ENCODE assay signal across 19 mouse cellular contexts in the genomic region with DNA sequence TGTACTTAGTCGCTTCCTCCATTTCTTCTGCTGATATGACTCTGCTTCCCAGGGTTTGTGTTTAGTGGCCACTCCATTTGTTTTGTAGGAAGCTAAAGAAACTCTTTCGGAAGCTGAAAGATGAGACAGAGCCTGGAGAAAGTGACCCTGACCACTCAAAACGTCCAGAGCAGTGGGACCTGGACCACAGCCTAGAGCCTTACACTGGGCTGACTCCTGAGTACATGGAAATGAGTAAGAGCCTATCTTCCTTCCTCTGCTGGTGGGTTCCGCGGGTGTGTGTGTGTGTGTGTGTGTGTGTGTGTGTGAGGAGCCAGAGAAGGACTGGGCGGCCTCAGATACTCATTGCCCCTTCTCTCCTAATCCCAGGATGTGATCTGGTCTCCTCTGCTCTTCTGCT.
A peak's percentile ranks its signal among the peaks of the same experiment; 100 is the strongest.
DNase-seq lines count a peak whose midpoint lies in the region; ATAC-seq lines count a peak whose summit lies in the region.
"Had no signal": no experiment of that assay in that cellular context is flagged by ENCODE, and none has a peak within 500 bp of the region (broad histone marks: within the 10 kb centered on the region; RNA-seq: fewer than 3 reads in every experiment).

No protein-coding gene starts in this region.

- H3K4me1 ChIP-seq in midbrain, embryonic 11.5 days (ENCODE audit: control insufficient read depth, insufficient read depth, low read length): no peaks in the 10 kb centered on the region
- no peaks in the 10 kb centered on the region for H3K4me1 ChIP-seq in midbrain, embryonic 14.5 days (ENCODE audit: control insufficient read depth, insufficient read depth, low read length)
- H3K4me1 ChIP-seq in intestine, embryonic 16.5 days (ENCODE audit: control insufficient read depth, insufficient read depth, low read length): no peaks in the 10 kb centered on the region
- H3K4me1 ChIP-seq: hindbrain, embryonic 13.5 days; lung, embryonic 15.5 days; midbrain, embryonic 10.5 days had no signal

- H3K9ac ChIP-seq in midbrain, embryonic 11.5 days (ENCODE audit: low read length): no peak overlapping the region
- H3K9ac ChIP-seq in midbrain, embryonic 14.5 days (replicated peaks; ENCODE audit: low read length): no peak overlapping the region
- no peak overlapping the region for H3K9ac ChIP-seq in intestine, embryonic 16.5 days (ENCODE audit: low read depth, low read length)
- H3K9ac ChIP-seq: hindbrain, embryonic 13.5 days; lung, embryonic 15.5 days had no signal

- H3K4me3 ChIP-seq in midbrain, embryonic 11.5 days (ENCODE audit: low read depth, low read length): no peak overlapping the region
- H3K4me3 ChIP-seq in midbrain, embryonic 14.5 days (replicated peaks; ENCODE audit: low read depth, low read length): no peak overlapping the region
- no peak overlapping the region for H3K4me3 ChIP-seq in intestine, embryonic 16.5 days (ENCODE audit: low read length)
- H3K4me3 ChIP-seq: erythroblast, embryonic 14.5 days; hindbrain, embryonic 13.5 days; limb, embryonic 10.5 days; lung, embryonic 15.5 days; midbrain, embryonic 10.5 days; myocyte had no signal

- no peak for ATAC-seq in midbrain, embryonic 11.5 days (ENCODE audit: low FRiP score)
- ATAC-seq in midbrain, embryonic 14.5 days (ENCODE audit: low FRiP score, low TSS enrichment): no peak
- no peak for ATAC-seq in intestine, embryonic 16.5 days
- ATAC-seq: intestine, postnatal 0 days had no signal

- peak; percentile 31 for DNase-seq in heart, adult 8-10 months (ENCODE audit: low spot score)
- DNase-seq in heart, postnatal 25 days (ENCODE audit: low spot score): no peak
- peak; percentile 75 for DNase-seq in midbrain, embryonic 11.5 days (ENCODE audit: low spot score, missing footprints)
- DNase-seq in midbrain, embryonic 14.5 days: no peak
- DNase-seq in kidney, adult 8-10 months: peak; percentile 34 to 36
- DNase-seq in frontal cortex, postnatal 10 days (ENCODE audit: low spot score in 2 of 2): no peak
- no peak for DNase-seq in thymus, postnatal 4 days
- DNase-seq: B cell, adult 2 months; cerebellum, adult 8-10 months; embryo, embryonic 11 days; right cerebral cortex, postnatal 25 days had no signal

- no peaks in the 10 kb centered on the region for H3K27me3 ChIP-seq in midbrain, embryonic 11.5 days (ENCODE audit: control insufficient read depth, insufficient read depth, low read length)
- H3K27me3 ChIP-seq in midbrain, embryonic 14.5 days (ENCODE audit: control insufficient read depth, insufficient read depth, low read length): no peaks in the 10 kb centered on the region
- no peaks in the 10 kb centered on the region for H3K27me3 ChIP-seq in intestine, embryonic 16.5 days (replicated peaks; ENCODE audit: control insufficient read depth, insufficient read depth, low read length)
- H3K27me3 ChIP-seq: hindbrain, embryonic 13.5 days; lung, embryonic 15.5 days had no signal

- no peaks in the 10 kb centered on the region for H3K36me3 ChIP-seq in midbrain, embryonic 11.5 days (ENCODE audit: control insufficient read depth, insufficient read depth, low read length)
- H3K36me3 ChIP-seq in midbrain, embryonic 14.5 days (ENCODE audit: control insufficient read depth, insufficient read depth, low read length): no peaks in the 10 kb centered on the region
- H3K36me3 ChIP-seq in intestine, embryonic 16.5 days (ENCODE audit: control insufficient read depth, insufficient read depth, low read length): no peaks in the 10 kb centered on the region
- H3K36me3 ChIP-seq: hindbrain, embryonic 13.5 days; limb, embryonic 10.5 days; lung, embryonic 15.5 days; midbrain, embryonic 10.5 days had no signal

- no peaks in the 10 kb centered on the region for H3K9me3 ChIP-seq in midbrain, embryonic 11.5 days (ENCODE audit: control insufficient read depth, low read length)
- H3K9me3 ChIP-seq in midbrain, embryonic 14.5 days (ENCODE audit: control insufficient read depth, low read length): no peaks in the 10 kb centered on the region
- H3K9me3 ChIP-seq in intestine, embryonic 16.5 days (ENCODE audit: control insufficient read depth, low read length): no peaks in the 10 kb centered on the region
- H3K9me3 ChIP-seq: hindbrain, embryonic 13.5 days; limb, embryonic 10.5 days; lung, embryonic 15.5 days; midbrain, embryonic 10.5 days had no signal

- intact Hi-C loops in heart, postnatal 25 days (cut with DNase I): no loop called here

- no peak overlapping the region for H3K27ac ChIP-seq in midbrain, embryonic 11.5 days (ENCODE audit: low read depth, low read length)
- H3K27ac ChIP-seq in midbrain, embryonic 14.5 days (replicated peaks; ENCODE audit: low read depth, low read length): no peak overlapping the region
- no peak overlapping the region for H3K27ac ChIP-seq in intestine, embryonic 16.5 days (ENCODE audit: low read length)
- H3K27ac ChIP-seq: hindbrain, embryonic 13.5 days; limb, embryonic 10.5 days; lung, embryonic 15.5 days; midbrain, embryonic 10.5 days had no signal

- whole genome bisulfite sequencing in midbrain, embryonic 11.5 days: 52% methylated on average over 6 of the region's 6 CpGs
- 60% methylated on average over 6 of the region's 6 CpGs for WGBS in midbrain, embryonic 14.5 days
- 48% methylated on average over 6 of the region's 6 CpGs for WGBS in intestine, embryonic 16.5 days

- no peak overlapping the region for H3K4me2 ChIP-seq in midbrain, embryonic 11.5 days
- H3K4me2 ChIP-seq in midbrain, embryonic 14.5 days (ENCODE audit: low read length): no peak overlapping the region
- no peak overlapping the region for H3K4me2 ChIP-seq in intestine, embryonic 16.5 days (ENCODE audit: low read depth, low read length)
- H3K4me2 ChIP-seq: hindbrain, embryonic 13.5 days; lung, embryonic 15.5 days had no signal

Comparison
In these comparisons a context has a peak if more than half of its experiments do, and no peak if none do; other contexts are left out.
1. DNase-seq: peak in heart, adult 8-10 months (single experiment), midbrain, embryonic 11.5 days (single experiment) and kidney, adult 8-10 months (2 of 2); none in heart, postnatal 25 days (single experiment), midbrain, embryonic 14.5 days (single experiment), frontal cortex, postnatal 10 days (0 of 2) and thymus, postnatal 4 days (single experiment).